Mouse (Mus musculus) kidney, postnatal 14 days (tissue): ENCODE measurements around the gene Rap1gds1.

Source experiments
- DNase-seq: peaks from one replicate; pipeline ENCODE4 v3.0.0; 2022; ENCODE audit warnings: mixed read lengths

The Rap1gds1 gene

GRCm38 (mm10) chr3:138876931-138877361 is 198.1 kb downstream of the Rap1gds1 start:
- no peak for DNase-seq

GRCm38 (mm10) chr3:138876418-138876817 is 198.6 kb downstream of the Rap1gds1 start:
- no peak for DNase-seq

GRCm38 (mm10) chr3:138875936-138876335 is 199.1 kb downstream of the Rap1gds1 start:
- DNase-seq, result no peak
